Mouse (Mus musculus): ENCODE measurements around the gene Dyrk1b. TPM values are rescaled to one million over a fixed set of nuclear protein-coding genes. Genes with fewer than 3 reads are reported as not detected.

Gene Dyrk1b
- total and polyA plus RNA-seq, 3 experiments = 0.26 to 0.51 (median 0.47) TPM

DNA sequence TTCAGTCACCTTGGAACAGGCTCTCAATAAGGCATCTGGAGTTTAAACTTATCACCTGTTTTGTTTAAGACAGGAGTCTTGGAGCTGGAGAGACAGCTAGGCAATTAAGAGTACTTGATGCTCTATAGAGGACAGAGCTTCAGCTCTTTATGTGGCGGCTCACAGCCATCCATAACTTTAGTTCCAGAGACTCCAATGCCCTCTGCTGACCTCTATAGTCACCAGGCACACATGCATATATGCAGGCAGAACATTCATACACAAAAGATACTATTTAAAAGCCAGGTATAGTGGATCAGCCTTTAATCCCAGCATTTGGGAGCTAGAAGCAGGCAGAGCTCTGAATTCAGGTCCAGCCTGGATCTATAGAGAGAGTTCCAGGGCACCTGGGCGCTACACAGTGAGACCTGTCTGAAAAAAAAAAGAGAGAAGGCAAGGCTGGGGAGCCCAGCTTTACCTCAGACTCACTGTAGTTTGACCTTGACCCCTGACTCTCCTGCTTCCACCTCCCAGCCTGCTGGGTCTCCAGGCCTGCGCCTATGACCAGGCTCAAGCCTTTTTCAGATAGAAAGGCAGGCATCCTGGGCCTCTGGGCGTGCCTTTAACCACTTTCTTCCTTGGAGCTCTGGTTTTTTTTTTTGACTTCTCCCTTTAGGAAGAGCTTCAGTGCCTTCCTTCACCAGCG is 16.3 kb downstream of the Dyrk1b start:
- H3K9ac ChIP-seq (ENCODE audit: insufficient read depth, low read depth) = no peak overlapping the region
- TF ChIP-seq SMC3 (IDR thresholded peaks at IDR 0.05; ENCODE audit: low read depth, low read length) (no peak), EP300 (IDR thresholded peaks at IDR 0.05; ENCODE audit: low read length) (no peak)
- peaks cover 23 to 81% of the 10 kb centered on the region in 2 experiments for H3K36me3 ChIP-seq (replicated peaks in 1 of 2; ENCODE audit: control insufficient read depth in 1 of 2, insufficient read depth in 1 of 2, low read length in 1 of 2)
- no peak overlapping the region for H3K4me3 ChIP-seq (replicated peaks in 1 of 3; ENCODE audit: low read depth in 2 of 3, low read length in 2 of 3, poor library complexity in 1 of 3)
- no peaks in the 10 kb centered on the region for H3K9me3 ChIP-seq (replicated peaks; ENCODE audit: low read length)
- no peak for DNase-seq (ENCODE audit: extremely low read depth)
- H3K4me2 ChIP-seq (ENCODE audit: insufficient read depth, low read depth, poor library complexity, severe bottlenecking) = no peak overlapping the region
- dilution Hi-C loops (cut with MboI; ENCODE audit: extremely low pct_ligation_motif_present, extremely low pct_unique_long_range_greater_than_20kb, low sequenced_read_pairs) (no loop called here), in situ Hi-C loops (cut with MboI; ENCODE audit: low pct_ligation_motif_present, low pct_unique_long_range_greater_than_20kb, low sequenced_read_pairs) (no loop called here)
- H3K79me2 ChIP-seq (replicated peaks; ENCODE audit: control insufficient read depth, extremely low read depth, insufficient read depth, poor library complexity, severe bottlenecking) = no peaks in the 10 kb centered on the region
- H3K27me3 ChIP-seq (replicated peaks) = no peaks in the 10 kb centered on the region
- peaks cover 7 to 22% of the 10 kb centered on the region in 2 experiments; a peak in 2 of 4 replicates for H3K4me1 ChIP-seq (ENCODE audit: control insufficient read depth in 1 of 2, insufficient read depth in 2 of 2)
- H3K27ac ChIP-seq (ENCODE audit: insufficient read depth, low read depth) = no peak overlapping the region

DNA sequence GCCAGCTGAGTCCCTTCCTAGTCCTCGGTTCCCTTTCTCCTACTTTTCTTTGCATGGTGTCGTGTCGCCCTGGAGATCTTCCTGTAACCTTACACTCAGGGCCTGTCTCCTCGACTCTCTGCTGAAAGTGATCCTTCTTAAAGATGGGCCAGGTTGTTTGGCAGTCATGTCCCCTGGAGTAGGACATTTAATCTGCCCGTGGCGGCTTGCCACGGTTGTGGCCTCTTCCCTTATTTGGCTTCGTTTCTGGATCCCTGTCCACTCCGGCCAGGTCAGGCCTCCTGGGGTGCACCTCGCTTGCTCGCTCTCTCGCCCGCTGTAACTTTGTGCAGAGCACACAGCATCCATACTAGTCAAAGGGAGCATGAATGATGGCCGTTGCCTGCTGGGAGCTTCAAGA is 17.3 kb downstream of the Dyrk1b start:
- Histone ChIP-seq H3K36me3 (replicated peaks in 1 of 2; ENCODE audit: control insufficient read depth in 1 of 2, insufficient read depth in 1 of 2, low read length in 1 of 2) (peaks cover 23 to 71% of the 10 kb centered on the region in 2 experiments), H3K27me3 (replicated peaks) (no peaks in the 10 kb centered on the region)
- DNase-seq (ENCODE audit: extremely low read depth) = no peak

DNA sequence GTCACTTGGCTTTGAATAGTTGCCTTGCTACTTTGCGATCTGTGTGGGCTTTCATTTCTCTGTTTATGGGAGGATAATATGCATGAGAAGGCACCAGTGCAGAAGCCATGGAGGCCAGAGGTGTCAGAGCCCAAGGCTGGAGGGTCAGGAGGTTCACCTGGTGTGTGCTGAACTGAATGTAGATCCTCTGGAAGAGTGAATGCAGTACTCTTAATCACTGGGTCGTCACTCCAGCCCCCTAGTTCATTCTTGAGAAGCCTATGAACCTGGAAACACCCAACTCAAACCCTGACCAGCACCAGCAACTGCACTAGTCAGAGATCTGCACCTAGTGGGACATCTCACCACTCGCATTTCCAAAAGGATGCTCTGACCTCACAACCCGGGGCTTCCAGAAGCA is 19.8 kb downstream of the Dyrk1b start:
- H3K36me3 ChIP-seq (replicated peaks in 1 of 2; ENCODE audit: control insufficient read depth in 1 of 2, insufficient read depth in 1 of 2, low read length in 1 of 2) = peaks cover 12 to 51% of the 10 kb centered on the region in 2 experiments
- no peak overlapping the region for H3K4me2 ChIP-seq (ENCODE audit: insufficient read depth, low read depth, poor library complexity, severe bottlenecking)
- in situ Hi-C loops (cut with MboI; ENCODE audit: low pct_ligation_motif_present, low pct_unique_long_range_greater_than_20kb, low sequenced_read_pairs) = no loop called here
- H3K27ac ChIP-seq (ENCODE audit: insufficient read depth, low read depth) = no peak overlapping the region
- no peak for DNase-seq (ENCODE audit: extremely low read depth)
- TF ChIP-seq SMC3 (IDR thresholded peaks at IDR 0.05; ENCODE audit: low read depth, low read length) = no peak
- no peak for TF ChIP-seq MYC (IDR thresholded peaks at IDR 0.05; ENCODE audit: low read depth, low read length)
- TF ChIP-seq HCFC1 (IDR thresholded peaks at IDR 0.05; ENCODE audit: low read depth, low read length) = no peak
- no peaks in the 10 kb centered on the region; a peak in 1 of 4 replicates for H3K4me1 ChIP-seq (ENCODE audit: control insufficient read depth in 1 of 2, insufficient read depth in 2 of 2)
- H3K27me3 ChIP-seq (replicated peaks) = no peaks in the 10 kb centered on the region
- no peaks in the 10 kb centered on the region for H3K79me2 ChIP-seq (replicated peaks; ENCODE audit: control insufficient read depth, extremely low read depth, insufficient read depth, poor library complexity, severe bottlenecking)
- peaks cover 6% of the 10 kb centered on the region for H3K9me3 ChIP-seq (replicated peaks; ENCODE audit: low read length)
- dilution Hi-C loops (cut with MboI; ENCODE audit: extremely low pct_ligation_motif_present, extremely low pct_unique_long_range_greater_than_20kb, low sequenced_read_pairs) = no loop called here
- no peak overlapping the region for H3K4me3 ChIP-seq (replicated peaks in 1 of 3; ENCODE audit: low read depth in 2 of 3, low read length in 2 of 3, poor library complexity in 1 of 3)
- H3K9ac ChIP-seq (ENCODE audit: insufficient read depth, low read depth) = no peak overlapping the region

More for the DNA sequence above, 17.3 kb downstream of the Dyrk1b start:
- Histone ChIP-seq H3K27ac (ENCODE audit: insufficient read depth, low read depth) (no peak overlapping the region), H3K79me2 (replicated peaks; ENCODE audit: control insufficient read depth, extremely low read depth, insufficient read depth, poor library complexity, severe bottlenecking) (no peaks in the 10 kb centered on the region), H3K9me3 (replicated peaks; ENCODE audit: low read length) (no peaks in the 10 kb centered on the region), H3K4me1 (ENCODE audit: control insufficient read depth in 1 of 2, insufficient read depth in 2 of 2) (peaks cover 3 to 13% of the 10 kb centered on the region in 2 experiments; a peak in 2 of 4 replicates), H3K4me2 (ENCODE audit: insufficient read depth, low read depth, poor library complexity, severe bottlenecking) (no peak overlapping the region), H3K4me3 (replicated peaks in 1 of 3; ENCODE audit: low read depth in 2 of 3, low read length in 2 of 3, poor library complexity in 1 of 3) (no peak overlapping the region), H3K9ac (ENCODE audit: insufficient read depth, low read depth) (no peak overlapping the region)
- dilution Hi-C loops (cut with MboI; ENCODE audit: extremely low pct_ligation_motif_present, extremely low pct_unique_long_range_greater_than_20kb, low sequenced_read_pairs) (no loop called here), in situ Hi-C loops (cut with MboI; ENCODE audit: low pct_ligation_motif_present, low pct_unique_long_range_greater_than_20kb, low sequenced_read_pairs) (no loop called here)
- no peak for TF ChIP-seq ZKSCAN1 (IDR thresholded peaks at IDR 0.05; ENCODE audit: borderline replicate concordance, low read depth, low read length)
